Mouse (Mus musculus) intestine, embryonic 14.5 days (tissue): ENCODE measurements around the gene Vac14. TPM values are rescaled to one million over a fixed set of nuclear protein-coding genes. Genes with fewer than 3 reads are reported as not detected.

ENCODE experiments used
- ATAC-seq: fragments of 200-750 bp; cut with Nextera tagmentation; replicated peaks from 2 replicates; pipeline ENCODE4 v1.8.0; 2017; ENCODE audit warnings: low read depth, moderate number of reproducible peaks, moderate TSS enrichment, moderate library complexity; ENCODE audit not compliant: low FRiP score, low TSS enrichment
- DNase-seq: peaks from one replicate; pipeline ENCODE4 v3.0.0-alpha.2; 2018; ENCODE audit warnings: low spot score
- H3K27ac ChIP-seq: fragments of 300-500 bp; sonication (generic); 2 replicates; pipeline ENCODE4 v1.5.1; 2014; ENCODE audit warnings: low read depth, mild to moderate bottlenecking, control low read depth
- H3K27me3 ChIP-seq: fragments of 300-500 bp; sonication (generic); replicated peaks from 2 replicates; pipeline ENCODE4 v1.6.1; 2014; ENCODE audit warnings: low read length, control low read depth; ENCODE audit not compliant: control insufficient read depth, insufficient read depth
- H3K36me3 ChIP-seq: fragments of 300-500 bp; sonication (generic); 2 replicates; pipeline ENCODE4 v1.6.1; 2014; ENCODE audit warnings: low read length, control low read depth; ENCODE audit not compliant: control insufficient read depth, insufficient read depth
- H3K4me1 ChIP-seq: fragments of 300-500 bp; sonication (generic); replicated peaks from 2 replicates; pipeline ENCODE4 v1.6.1; 2014; ENCODE audit warnings: low read length, control low read depth, mixed read lengths; ENCODE audit not compliant: control insufficient read depth, insufficient read depth
- H3K4me2 ChIP-seq: fragments of 300-500 bp; sonication (generic); 2 replicates; pipeline ENCODE4 v1.6.1; 2014; ENCODE audit warnings: low read length
- H3K4me3 ChIP-seq: fragments of 300-500 bp; sonication (generic); 2 replicates; pipeline ENCODE4 v1.5.1; 2014; ENCODE audit warnings: low read depth, low read length, control low read depth, mixed read lengths
- H3K9ac ChIP-seq: fragments of 300-500 bp; sonication (generic); 2 replicates; pipeline ENCODE4 v1.6.1; 2014; ENCODE audit warnings: mild to moderate bottlenecking, low read length
- H3K9me3 ChIP-seq: fragments of 300-500 bp; sonication (generic); 2 replicates; pipeline ENCODE4 v1.6.1; 2016; ENCODE audit warnings: low read length, control low read depth; ENCODE audit not compliant: control insufficient read depth
- WGBS: fragments of 180-500 bp; shearing (Covaris S2); extraction: QIAGEN DNeasy Blood & Tissue Kit; methylation state at CpG from one replicate; pipeline ENCODE4 v1.1.7; 2014; 5-methylcytosine and 5-hydroxymethylcytosine counted together
- polyA plus RNA-seq: library from polyadenylated mRNA; unstranded; fragments of >200 nt; fragmentation: Nextera tagmentation; extraction: Ambion mirVana; gene quantifications from 2 replicates; pipeline ENCODE4 v1.2.1, GENCODE M21; 2014

The Vac14 gene
- polyA plus RNA-seq, 1 experiment from 2014 or later, result 27.2 TPM

GRCm38 (mm10) chr8:110708429-110708828 lies 90.0 kb downstream of the Vac14 start:
- no peak for DNase-seq
- Histone ChIP-seq H3K9me3 (no peaks in the 10 kb centered on the region), H3K4me3 (no peak overlapping the region), H3K4me2 (no peak overlapping the region), H3K36me3 (peaks cover 22% of the 10 kb centered on the region; the same call in 1 of the 2 replicates), H3K4me1 (peaks cover 19% of the 10 kb centered on the region), H3K27ac (no peak overlapping the region), H3K9ac (no peak overlapping the region), H3K27me3 (no peaks in the 10 kb centered on the region)
- no peak for ATAC-seq
- WGBS, result 80% methylated on average over 11 of the region's 11 CpGs

GRCm38 (mm10) chr8:110710593-110710992 lies 92.2 kb downstream of the Vac14 start:
- DNase-seq (no peak), ATAC-seq (no peak)
- WGBS, result 49% methylated on average over 3 of the region's 3 CpGs
- H3K27ac ChIP-seq, result peak overlapping the region; percentile 24
- H3K4me3 ChIP-seq, result no peak overlapping the region
- H3K36me3 ChIP-seq, result peaks cover 22% of the 10 kb centered on the region; the same call in 1 of the 2 replicates
- H3K4me1 ChIP-seq, result peaks cover 25% of the 10 kb centered on the region
- no peaks in the 10 kb centered on the region for H3K27me3 ChIP-seq
- H3K4me2 ChIP-seq, result no peak overlapping the region
- no peaks in the 10 kb centered on the region for H3K9me3 ChIP-seq
- H3K9ac ChIP-seq, result no peak overlapping the region

- ATAC-seq, result no peak
- Histone ChIP-seq H3K9ac (no peak overlapping the region), H3K4me1 (peaks cover 32% of the 10 kb centered on the region), H3K27me3 (no peaks in the 10 kb centered on the region), H3K4me2 (no peak overlapping the region), H3K27ac (peak overlapping the region; percentile 24), H3K36me3 (peaks cover 22% of the 10 kb centered on the region; the same call in 1 of the 2 replicates), H3K9me3 (no peaks in the 10 kb centered on the region), H3K4me3 (no peak overlapping the region)
- 78% methylated on average over 13 of the region's 13 CpGs for WGBS
- DNase-seq, result no peak
These were observed 93.0 kb downstream of the Vac14 start for GRCm38 (mm10) chr8:110711271-110711934.

- H3K9me3 ChIP-seq, result no peaks in the 10 kb centered on the region
- H3K27ac ChIP-seq, result no peak overlapping the region
- peaks cover 22% of the 10 kb centered on the region; the same call in 1 of the 2 replicates for H3K36me3 ChIP-seq
- DNase-seq, result no peak
- no peaks in the 10 kb centered on the region for H3K27me3 ChIP-seq
- H3K4me1 ChIP-seq, result peaks cover 48% of the 10 kb centered on the region
- no peak overlapping the region for H3K4me2 ChIP-seq
- no peak overlapping the region for H3K4me3 ChIP-seq
- no peak overlapping the region for H3K9ac ChIP-seq
- WGBS, result 78% methylated on average over 7 of the region's 7 CpGs
- ATAC-seq, result no peak
These were observed 94.7 kb downstream of the Vac14 start for GRCm38 (mm10) chr8:110713073-110713472.

GRCm38 (mm10) chr8:110714827-110715519 lies 96.6 kb downstream of the Vac14 start:
- Histone ChIP-seq H3K27ac (peak overlapping the region; percentile 88), H3K36me3 (peaks cover 22% of the 10 kb centered on the region; the same call in 1 of the 2 replicates), H3K4me3 (no peak overlapping the region), H3K27me3 (no peaks in the 10 kb centered on the region), H3K4me1 (peaks cover 66% of the 10 kb centered on the region), H3K4me2 (no peak overlapping the region), H3K9me3 (no peaks in the 10 kb centered on the region), H3K9ac (peak overlapping the region; percentile 12; the same call in 1 of the 2 replicates)
- DNase-seq (no peak), ATAC-seq (no peak)
- WGBS, result 73% methylated on average over 15 of the region's 15 CpGs

- H3K4me1 ChIP-seq, result peaks cover 65% of the 10 kb centered on the region
- H3K27me3 ChIP-seq, result no peaks in the 10 kb centered on the region
- ATAC-seq, result 0 out of 2 replicates have a peak, but pooled peaks have one; percentile 21
- H3K4me2 ChIP-seq, result peak overlapping the region; percentile 13; the same call in 1 of the 2 replicates
- no peak overlapping the region for H3K9ac ChIP-seq
- no peak overlapping the region for H3K4me3 ChIP-seq
- no peak for DNase-seq
- H3K9me3 ChIP-seq, result no peaks in the 10 kb centered on the region
- WGBS, result 48% methylated on average over 4 of the region's 4 CpGs
- H3K27ac ChIP-seq, result peak overlapping the region; percentile 88
- H3K36me3 ChIP-seq, result peaks cover 22% of the 10 kb centered on the region; the same call in 1 of the 2 replicates
These were observed 97.7 kb downstream of the Vac14 start for GRCm38 (mm10) chr8:110716075-110716474.

GRCm38 (mm10) chr8:110717131-110717530 lies 98.7 kb downstream of the Vac14 start:
- Histone ChIP-seq H3K27me3 (no peaks in the 10 kb centered on the region), H3K9me3 (no peaks in the 10 kb centered on the region), H3K4me1 (peaks cover 62% of the 10 kb centered on the region), H3K4me2 (no peak overlapping the region), H3K9ac (no peak overlapping the region), H3K36me3 (peaks cover 11% of the 10 kb centered on the region; the same call in 1 of the 2 replicates), H3K27ac (peak overlapping the region; percentile 88), H3K4me3 (no peak overlapping the region)
- DNase-seq (no peak), ATAC-seq (no peak)
- 50% methylated on average over 7 of the region's 7 CpGs for WGBS

GRCm38 (mm10) chr8:110718209-110718968 lies 100.0 kb downstream of the Vac14 start:
- Histone ChIP-seq H3K4me3 (no peak overlapping the region), H3K4me1 (peaks cover 73% of the 10 kb centered on the region), H3K9me3 (no peaks in the 10 kb centered on the region), H3K9ac (no peak overlapping the region), H3K36me3 (no peaks in the 10 kb centered on the region), H3K4me2 (0 out of 2 replicates have a peak overlapping the region, but pooled peaks have one; percentile 13), H3K27ac (peak overlapping the region; percentile 55; the same call in 1 of the 2 replicates), H3K27me3 (no peaks in the 10 kb centered on the region)
- DNase-seq (no peak), ATAC-seq (no peak)
- WGBS, result 79% methylated on average over 8 of the region's 8 CpGs
